8 mouse cellular contexts compared by ENCODE assay signal in genomic region chr11:115233526-115234290, GRCm38 (mm10). TPM values are rescaled to one million over a fixed set of nuclear protein-coding genes. Genes with fewer than 3 reads are reported as not detected.
DNase-seq lines count a peak whose midpoint lies in the region; ATAC-seq and TF ChIP-seq lines count a peak whose summit lies in the region.

No protein-coding gene starts in this region.

- peak; percentile 48 for DNase-seq in embryo, embryonic 11 days
- DNase-seq in embryo, embryonic 9.5 days (ENCODE audit: extremely low spot score): no peak
- peak; percentile 57 for DNase-seq in right cerebral cortex, adult 18-20 months
- DNase-seq in right cerebral cortex, postnatal 14 days: no peak
- DNase-seq in limb, embryonic 14.5 days (ENCODE audit: low spot score): no peak
- peak; percentile 40 to 47 for DNase-seq in right cerebral cortex, postnatal 36 days (ENCODE audit: low spot score in 2 of 2)
- no peak for DNase-seq in adrenal gland, adult (ENCODE audit: inconsistent age in 2 of 2, low spot score in 1 of 2)
- DNase-seq in thymus, postnatal 10 days (ENCODE audit: low spot score in 2 of 2): no peak

- H3K9me3 ChIP-seq in limb, embryonic 14.5 days (ENCODE audit: control insufficient read depth, low read length): no peaks in the 10 kb centered on the region

- H3K4me2 ChIP-seq in limb, embryonic 14.5 days (replicated peaks; ENCODE audit: low read depth, low read length, severe bottlenecking): no peak overlapping the region

- no peaks in the 10 kb centered on the region for H3K27me3 ChIP-seq in limb, embryonic 14.5 days (ENCODE audit: control insufficient read depth, insufficient read depth, low read length)

- H3K9ac ChIP-seq in limb, embryonic 14.5 days (ENCODE audit: low read depth, low read length, severe bottlenecking): no peak overlapping the region

- H3K27ac ChIP-seq in limb, embryonic 14.5 days (replicated peaks; ENCODE audit: low read depth, low read length): no peak overlapping the region

- WGBS in limb, embryonic 14.5 days: 40% methylated on average over 20 of the region's 20 CpGs

- peaks cover 3% of the 10 kb centered on the region; the same call in 1 of the 2 replicates for H3K4me1 ChIP-seq in limb, embryonic 14.5 days (ENCODE audit: control insufficient read depth, insufficient read depth, low read length)

- ATAC-seq in limb, embryonic 14.5 days (ENCODE audit: low FRiP score, low read depth): peak; percentile 48

- no peak for TF ChIP-seq POLR2A in limb, embryonic 14.5 days (IDR thresholded peaks at IDR 0.05; ENCODE audit: borderline replicate concordance, extremely low read depth, insufficient read depth, insufficient read length)

- H3K36me3 ChIP-seq in limb, embryonic 14.5 days (ENCODE audit: control insufficient read depth, insufficient read depth, low read length): peaks cover 4% of the 10 kb centered on the region; the same call in 1 of the 2 replicates

- no peak overlapping the region for H3K4me3 ChIP-seq in limb, embryonic 14.5 days (replicated peaks; ENCODE audit: low read length)

RNA-seq across cellular contexts. Expression of gene Grin2c, which starts 33.3 kb away (rescaled TPM):
- 0.20 and 0.21 TPM in 2 replicates for polyA plus RNA-seq in limb, embryonic 14.5 days (2012; rRNA removed)
- not detected in 2 replicates for polyA plus RNA-seq in limb, embryonic 14.5 days (2014; fragmentation: Nextera tagmentation; extraction: Ambion mirVana)

RNA-seq across cellular contexts. Expression of gene Fdxr, which starts 43.1 kb away (rescaled TPM):
- 16.8 and 21.8 TPM in 2 replicates for polyA plus RNA-seq in limb, embryonic 14.5 days (2012; rRNA removed)
- 11.5 and 13.0 TPM in 2 replicates for polyA plus RNA-seq in limb, embryonic 14.5 days (2014; fragmentation: Nextera tagmentation; extraction: Ambion mirVana)

RNA-seq across cellular contexts. Expression of gene Nat9, which starts 46.0 kb away (rescaled TPM):
- polyA plus RNA-seq in limb, embryonic 14.5 days (2012; rRNA removed): 25.6 and 32.1 TPM in 2 replicates
- 20.0 and 24.3 TPM in 2 replicates for polyA plus RNA-seq in limb, embryonic 14.5 days (2014; fragmentation: Nextera tagmentation; extraction: Ambion mirVana)

RNA-seq across cellular contexts. Expression of gene Tmem104, which starts 46.4 kb away (rescaled TPM):
- polyA plus RNA-seq in limb, embryonic 14.5 days (2012; rRNA removed): 9.2 and 16.9 TPM in 2 replicates
- polyA plus RNA-seq in limb, embryonic 14.5 days (2014; fragmentation: Nextera tagmentation; extraction: Ambion mirVana): 11.4 and 12.4 TPM in 2 replicates

Comparison
In these comparisons a context has a peak if more than half of its experiments do, and no peak if none do; other contexts are left out.
1. DNase-seq: peak in embryo, embryonic 11 days (single experiment), right cerebral cortex, adult 18-20 months (single experiment) and right cerebral cortex, postnatal 36 days (2 of 2); none in embryo, embryonic 9.5 days (single experiment), right cerebral cortex, postnatal 14 days (single experiment), limb, embryonic 14.5 days (single experiment), adrenal gland, adult (0 of 2) and thymus, postnatal 10 days (0 of 2).